Mouse (Mus musculus) adrenal gland (tissue): Measurements from ENCODE around the gene Asna1.

ENCODE experiments used
- intact Hi-C: fragments of 180-260 bp; cut with DNase I; formaldehyde crosslinking; loops from one replicate; pipeline ENCODE4 v1.15.1; 2025
- microRNA-seq, 2 experiments: library from miRNA; unstranded; fragments of <30 nt; microRNA quantifications; one replicate each; pipeline ENCODE4; 2019

Asna1 gene

DNA sequence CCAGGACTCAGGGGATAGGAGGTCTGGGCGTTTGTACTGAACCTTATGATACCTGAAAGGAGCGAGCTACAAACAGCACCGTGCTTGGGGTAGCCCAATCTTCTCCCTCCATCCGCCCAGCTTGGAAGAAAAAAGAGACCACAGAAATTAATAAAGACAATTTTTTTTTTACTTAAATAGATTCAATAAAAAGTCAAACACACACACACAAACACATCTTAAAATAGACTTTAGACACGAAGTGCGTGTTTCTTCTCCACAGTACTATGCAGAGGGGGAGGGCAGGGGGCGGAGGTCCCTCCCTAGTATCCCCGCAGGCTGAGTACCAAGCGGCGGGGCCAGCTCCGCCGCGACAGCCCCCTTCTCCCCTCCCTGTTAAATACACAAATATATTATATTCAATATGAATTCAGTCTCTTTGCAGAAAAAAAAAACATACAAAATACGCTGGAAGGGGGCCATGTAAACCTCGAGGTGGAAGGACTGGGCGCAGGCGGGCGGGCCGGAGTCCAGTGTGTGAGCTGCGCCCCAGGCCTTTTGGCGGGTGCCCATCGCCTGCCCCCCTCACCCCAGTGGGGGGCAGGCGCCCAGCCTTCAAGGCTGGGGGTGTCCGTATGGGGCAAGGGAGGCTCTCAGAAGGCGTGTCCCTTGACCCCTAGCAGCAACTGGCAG is 48.2 kb downstream of the Asna1 start:
- intact Hi-C loops: loop anchor here (5.0 kb wide), 1 partner anchor 50 kb away; the partner anchor contains the start of genes Asna1 and Trir

GRCm38 (mm10) chr8:84976031-84976762 is 48.9 kb downstream of the Asna1 start:
- intact Hi-C loops: loop anchor here (5.0 kb wide), 1 partner anchor 51 kb away; the partner anchor contains the start of genes Asna1 and Trir

DNA sequence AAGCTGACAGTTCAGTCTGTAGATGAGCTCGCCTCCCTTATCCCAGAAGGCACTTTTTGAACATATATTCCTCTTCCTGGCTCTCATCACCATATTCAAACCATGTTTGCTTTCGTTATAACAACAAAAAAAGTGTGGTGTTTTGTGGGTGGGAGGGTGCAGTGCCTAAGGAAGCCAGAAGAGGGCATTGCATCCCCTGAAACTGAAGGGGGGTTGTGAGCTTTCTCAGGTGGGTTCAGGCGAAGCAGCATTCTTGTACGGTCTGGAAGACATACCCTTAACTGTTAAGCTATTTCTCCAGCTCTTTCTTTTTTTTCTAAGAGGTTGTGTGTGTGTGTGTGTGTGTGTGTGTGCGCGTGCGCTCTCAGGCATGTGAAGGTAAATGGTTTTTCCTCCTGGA is 49.6 kb downstream of the Asna1 start:
- intact Hi-C loops: loop anchor here (5.0 kb wide), 1 partner anchor 52 kb away; the partner anchor contains the start of genes Asna1 and Trir

DNA sequence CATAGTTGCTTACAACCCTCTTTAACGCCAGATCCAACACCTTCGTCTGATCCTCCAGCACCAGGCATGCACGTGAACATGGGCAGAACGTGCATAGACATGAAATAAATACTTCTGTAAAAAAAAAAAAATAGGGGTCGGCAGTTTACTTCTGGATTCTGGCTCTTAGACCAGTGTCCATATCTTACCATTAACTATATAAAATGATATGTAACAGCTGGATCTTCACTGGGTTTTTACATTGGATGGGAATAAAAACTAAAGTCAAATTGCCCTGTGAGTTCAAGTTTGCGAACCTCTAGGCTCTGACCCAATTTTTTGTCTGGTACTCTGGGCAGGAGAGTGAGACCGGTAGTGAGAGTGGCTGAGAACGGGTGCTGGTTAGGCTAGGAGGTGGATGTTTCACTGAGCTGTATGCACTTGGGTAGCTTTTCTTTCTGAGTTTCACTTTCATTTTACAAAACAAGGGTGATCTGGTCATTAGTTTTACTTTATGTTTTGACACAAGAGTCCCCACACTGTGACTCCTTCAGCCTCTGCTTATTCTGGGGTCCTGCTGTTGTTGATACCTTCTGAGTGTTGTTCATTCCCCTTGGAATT is 50.4 kb downstream of the Asna1 start:
- intact Hi-C loops: loop anchor here (1.0 to 5.0 kb wide), 2 partner anchors 16 to 53 kb away; partner anchors contain the start of genes Asna1, Hook2 and Trir

- intact Hi-C loops: loop anchor here (1.0 kb wide), 1 partner anchor 16 kb away; the partner anchor contains the start of gene Hook2
Observed at GRCm38 (mm10) chr8:84973803-84974542, 51.1 kb downstream of the Asna1 start.

DNA sequence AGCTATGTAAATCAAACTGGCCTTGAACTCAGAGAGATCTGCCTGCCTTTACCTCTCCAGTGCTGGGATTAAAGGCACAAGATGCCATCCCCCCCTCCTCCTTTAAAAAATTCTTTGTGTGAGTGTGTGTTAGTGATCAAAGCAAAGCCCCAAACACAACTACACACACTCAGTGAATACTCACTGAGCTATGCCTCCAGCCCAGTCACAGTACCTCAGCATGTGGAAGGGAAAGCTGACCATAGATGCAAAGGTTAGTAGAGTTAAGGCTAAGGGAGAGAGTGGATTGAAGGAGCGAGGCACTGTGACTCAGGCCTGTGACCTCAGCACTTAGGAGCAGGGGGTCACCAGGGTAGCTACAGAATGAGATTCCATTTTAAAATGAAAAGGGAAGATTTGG is 52.0 kb downstream of the Asna1 start:
- intact Hi-C loops: no loop called here

DNA sequence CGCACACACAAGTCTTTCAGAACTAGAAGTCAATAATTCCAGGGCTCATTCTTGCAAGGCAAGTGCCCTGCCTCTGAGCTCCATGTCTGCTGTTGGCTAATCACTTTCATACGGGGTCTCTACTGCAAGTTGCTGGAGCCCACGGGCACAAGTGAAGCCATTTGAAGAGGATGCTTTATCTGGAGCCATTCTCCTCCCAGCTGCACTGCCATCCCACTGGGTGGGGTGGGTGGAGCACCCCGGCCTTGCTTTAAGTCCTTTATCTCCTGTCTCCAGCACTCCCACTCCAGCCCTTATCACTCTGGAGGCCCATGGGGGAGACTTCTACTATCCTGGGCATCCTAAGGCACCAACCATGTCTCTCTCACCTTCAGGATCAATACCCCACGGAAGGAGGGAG is 54.2 kb downstream of the Asna1 start:
- intact Hi-C loops: no loop called here

- intact Hi-C loops: no loop called here
Observed at GRCm38 (mm10) chr8:84970135-84970790, 54.8 kb downstream of the Asna1 start.

DNA sequence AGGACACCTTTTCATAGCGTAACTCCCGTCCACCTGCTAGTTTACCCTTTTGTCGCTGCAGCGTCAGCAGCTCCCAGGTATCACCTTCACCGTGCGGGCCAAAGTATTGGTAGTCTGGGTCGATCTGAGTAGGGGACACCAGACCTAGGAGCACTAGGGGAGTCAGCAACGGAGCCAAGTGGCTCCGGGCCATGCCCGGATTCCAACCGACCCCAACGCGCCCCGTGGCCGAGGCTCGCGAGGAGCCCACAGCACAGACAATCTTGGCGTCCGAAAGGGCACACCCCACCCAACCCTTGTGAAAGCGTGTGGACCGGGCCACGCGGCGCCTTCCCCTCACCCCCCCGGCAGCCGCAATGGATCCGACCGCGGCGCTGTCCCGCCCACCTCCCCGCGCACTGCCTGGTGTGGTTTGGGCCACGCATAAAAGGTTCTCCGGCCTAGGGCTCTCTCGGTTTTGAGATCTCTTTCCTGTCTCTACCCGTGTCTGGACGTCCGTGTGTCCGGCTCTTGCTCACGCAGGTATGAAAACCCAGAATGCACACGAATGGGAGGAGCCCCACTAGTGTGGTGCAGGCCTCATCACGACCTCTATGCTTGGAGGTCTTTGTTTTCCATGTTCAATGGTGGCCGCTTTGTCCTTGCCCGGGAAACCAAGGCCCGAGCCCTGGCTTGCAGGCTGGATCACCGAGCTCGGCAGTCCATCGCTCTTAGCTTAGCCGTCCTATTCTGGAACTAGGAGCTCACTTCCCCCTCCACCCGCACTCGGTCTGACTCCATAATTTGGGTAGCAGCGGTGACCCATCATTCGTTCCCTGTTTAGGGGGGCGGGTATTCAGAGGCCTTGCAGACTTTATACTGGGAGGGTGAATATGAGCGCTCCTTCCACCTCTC is 55.6 kb downstream of the Asna1 start, which contains the start of the genes Gm49661, Prdx2 and Rnaseh2a:
Gene Gm49661, minus strand, starts transcription at position 193 of the 894 bp plus-strand sequence.
Gene Prdx2, plus strand, starts transcription at position 347 of the 894 bp plus-strand sequence.
Gene Rnaseh2a, minus strand, starts transcription at position 527 of the 894 bp plus-strand sequence.
- intact Hi-C loops: no loop called here

DNA sequence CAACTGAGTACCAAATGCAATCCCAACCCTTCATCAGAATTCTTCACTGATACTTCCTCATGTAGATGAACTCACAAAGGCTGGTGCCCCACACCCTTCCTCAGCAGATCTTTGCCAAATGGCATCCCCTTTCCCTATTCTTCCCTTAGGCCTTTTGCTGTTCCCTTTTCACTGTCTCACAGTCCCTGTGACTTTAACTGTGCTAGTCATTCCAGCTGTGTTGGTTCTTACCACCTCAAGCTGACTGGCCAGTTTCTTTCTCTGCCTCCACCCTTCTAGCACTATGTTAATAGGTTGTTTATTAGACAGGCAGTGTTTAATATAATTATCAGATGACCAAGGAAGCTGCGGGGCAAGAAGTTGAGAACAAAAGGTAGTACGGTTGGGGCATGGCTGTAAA is 56.4 kb downstream of the Asna1 start:
- intact Hi-C loops: no loop called here

Small RNA genes within 50 kb of the gene (microRNA-seq; reads per million reads assigned to microRNA genes)
- 0.12 to 0.46 reads per million in 2 experiments for gene Mir7070
